Mouse (Mus musculus) embryonic facial prominence, embryonic 10.5 days (tissue): Measurements from ENCODE around the gene Taar7f. TPM values are rescaled to one million over a fixed set of nuclear protein-coding genes. Genes with fewer than 3 reads are reported as not detected.
A peak's percentile ranks its signal among the peaks of the same experiment; 100 is the strongest.
"Not testable (repeated sequence)": the region's sequence is repeated elsewhere in the genome, so short reads cannot be mapped to it uniquely, and the experiment has no call there.

Source experiments
- DNase-seq: peaks from one replicate; pipeline ENCODE4 v3.0.0-alpha.2; 2017; ENCODE audit warnings: low spot score
- H3K27ac ChIP-seq: fragments of 300-500 bp; sonication (generic); replicated peaks from 2 replicates; pipeline ENCODE4 v1.5.1; 2016; ENCODE audit warnings: mild to moderate bottlenecking
- H3K27me3 ChIP-seq: fragments of 300-500 bp; sonication (generic); replicated peaks from 2 replicates; pipeline ENCODE4 v1.6.1; 2016; ENCODE audit warnings: low read depth, mild to moderate bottlenecking; ENCODE audit not compliant: poor library complexity, severe bottlenecking
- H3K36me3 ChIP-seq: fragments of 300-500 bp; sonication (generic); replicated peaks from 2 replicates; pipeline ENCODE4 v1.6.1; 2016; ENCODE audit warnings: mild to moderate bottlenecking, moderate library complexity
- H3K4me1 ChIP-seq: fragments of 300-500 bp; sonication (generic); 2 replicates; pipeline ENCODE4 v1.6.1; 2016
- H3K4me3 ChIP-seq: fragments of 300-500 bp; sonication (generic); 2 replicates; pipeline ENCODE4 v1.5.1; 2016; ENCODE audit warnings: mild to moderate bottlenecking, moderate library complexity
- H3K9me3 ChIP-seq: fragments of 300-500 bp; sonication (generic); 2 replicates; pipeline ENCODE4 v1.6.1; 2016; ENCODE audit warnings: mild to moderate bottlenecking
- WGBS: fragments of 180-500 bp; shearing (Covaris S2); methylation state at CpG from one replicate; pipeline ENCODE4 v1.1.7; 2016; 5-methylcytosine and 5-hydroxymethylcytosine counted together
- polyA plus RNA-seq: library from polyadenylated mRNA; unstranded; fragments of >200 nt; fragmentation: Nextera tagmentation; extraction: Ambion mirVana; gene quantifications from 2 replicates; pipeline ENCODE4 v1.2.1, GENCODE M21; 2016

Taar7f gene
- polyA plus RNA-seq, 1 experiment from 2014 or later, result not detected

- Histone ChIP-seq H3K36me3 (no peaks in the 10 kb centered on the region), H3K9me3 (no peaks in the 10 kb centered on the region), H3K4me1 (no peaks in the 10 kb centered on the region), H3K27ac (no peak overlapping the region), H3K27me3 (no peaks in the 10 kb centered on the region), H3K4me3 (no peak overlapping the region)
- DNase-seq, result peak; percentile 45
- WGBS, result 39% methylated on average over 3 of the region's 3 CpGs
These were observed 30.9 kb downstream of the Taar7f start for GRCm38 (mm10) chr10:24080166-24080565.

DNA sequence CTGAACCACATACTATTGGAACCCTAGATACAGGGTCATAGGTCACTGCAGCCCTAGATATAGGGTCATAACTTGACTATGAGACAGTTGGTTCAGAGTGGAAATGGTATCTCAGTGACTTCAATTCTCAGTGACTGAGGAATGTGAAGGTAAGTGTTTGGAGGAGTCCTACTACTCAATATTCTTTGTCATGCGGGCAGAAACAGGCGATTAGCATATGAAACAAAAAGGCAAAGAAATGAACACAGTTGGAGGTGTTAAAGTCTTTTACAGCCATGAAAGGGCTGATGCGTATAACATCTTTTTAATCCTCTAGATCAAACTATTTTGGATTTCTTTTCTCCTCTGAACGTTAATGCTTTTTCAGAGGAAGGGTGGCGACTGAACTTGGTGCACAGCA lies 36.6 kb downstream of the Taar7f start:
- Histone ChIP-seq H3K4me1 (no peaks in the 10 kb centered on the region), H3K9me3 (no peaks in the 10 kb centered on the region), H3K36me3 (no peaks in the 10 kb centered on the region), H3K27me3 (no peaks in the 10 kb centered on the region), H3K4me3 (no peak overlapping the region), H3K27ac (no peak overlapping the region)
- 70% methylated on average over 5 of the region's 5 CpGs for WGBS
- DNase-seq, result no peak

DNA sequence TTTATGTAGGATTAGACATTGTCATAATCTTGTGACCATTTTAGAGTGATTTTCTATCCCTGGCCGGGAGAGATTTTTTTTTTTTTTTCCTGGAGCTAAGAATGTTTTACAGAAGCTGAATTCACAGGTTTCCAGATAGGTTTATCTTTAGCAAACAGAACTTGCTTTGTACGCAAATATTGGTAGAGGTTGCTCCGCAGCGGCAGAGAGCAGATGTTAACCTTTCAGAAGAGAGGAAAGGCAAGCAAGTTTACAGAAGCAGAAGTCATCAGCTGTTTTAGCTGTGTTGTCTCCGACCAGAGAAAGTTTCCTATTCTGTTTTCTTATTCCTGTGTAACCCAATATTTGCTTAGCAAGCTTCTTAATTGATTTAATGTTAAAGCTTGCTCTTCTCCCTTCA lies 37.2 kb downstream of the Taar7f start:
- Histone ChIP-seq H3K4me1 (no peaks in the 10 kb centered on the region), H3K27me3 (no peaks in the 10 kb centered on the region), H3K4me3 (no peak overlapping the region), H3K9me3 (no peaks in the 10 kb centered on the region), H3K36me3 (no peaks in the 10 kb centered on the region), H3K27ac (no peak overlapping the region)
- whole genome bisulfite sequencing, result 79% methylated on average over 5 of the region's 5 CpGs
- DNase-seq, result no peak

DNA sequence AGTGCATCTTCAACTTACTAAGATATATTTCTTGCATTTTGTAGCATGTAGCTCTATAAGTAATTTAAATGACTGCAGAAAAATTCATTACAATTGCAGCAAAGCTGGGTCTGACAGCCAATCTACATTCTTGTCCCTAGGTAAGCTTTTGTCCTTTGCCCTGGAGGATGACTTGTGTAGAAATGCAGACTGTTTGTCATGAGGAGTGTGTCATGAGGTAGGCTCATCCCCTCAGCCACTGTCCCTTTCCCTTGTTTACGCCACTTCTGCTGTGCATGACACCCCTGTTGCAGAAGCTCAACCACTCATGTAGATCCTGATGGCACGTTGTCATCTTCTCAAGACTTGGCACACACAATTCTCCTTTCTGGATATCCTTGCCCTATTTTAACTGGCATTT lies 37.9 kb downstream of the Taar7f start:
- WGBS, result 94% methylated on average over 2 of the region's 2 CpGs
- Histone ChIP-seq H3K4me1 (no peaks in the 10 kb centered on the region), H3K36me3 (no peaks in the 10 kb centered on the region), H3K4me3 (no peak overlapping the region), H3K27ac (no peak overlapping the region), H3K27me3 (no peaks in the 10 kb centered on the region), H3K9me3 (no peaks in the 10 kb centered on the region)
- DNase-seq, result no peak

GRCm38 (mm10) chr10:24092194-24092593 lies 42.9 kb downstream of the Taar7f start, which contains the start of gene Taar8b:
Taar8b (minus strand) TSS chr10:24092294.
- Histone ChIP-seq H3K9me3 (no peaks in the 10 kb centered on the region), H3K36me3 (no peaks in the 10 kb centered on the region), H3K4me1 (no peaks in the 10 kb centered on the region), H3K27me3 (no peaks in the 10 kb centered on the region), H3K4me3 (no peak within 1 kb of the TSS), H3K27ac (no peak within 1 kb of the TSS)
- no peak for DNase-seq
- 78% methylated on average over 2 of the region's 2 CpGs for WGBS

- H3K9me3 ChIP-seq, H3K4me1 ChIP-seq, H3K27me3 ChIP-seq, H3K27ac ChIP-seq, H3K36me3 ChIP-seq, H3K4me3 ChIP-seq, DNase-seq: not testable (repeated sequence)
- WGBS, result 53% methylated on average over 2 of the region's 2 CpGs
These were observed 47.7 kb downstream of the Taar7f start for GRCm38 (mm10) chr10:24097010-24097409.

Other genes with a start within 250 kb of the Taar7f start
- not detected in 2 replicates for gene Vnn3, start 198.0 kb upstream of the Taar7f start, polyA plus RNA-seq
- gene Vnn1, start 154.8 kb upstream of the Taar7f start, polyA plus RNA-seq, result 1.9 and 2.1 TPM in 2 replicates
- not detected in 2 replicates for gene Taar1, start 129.2 kb upstream of the Taar7f start, polyA plus RNA-seq
- gene Taar2, start 110.9 kb upstream of the Taar7f start, polyA plus RNA-seq, result not detected in 2 replicates
- not detected in 2 replicates for gene Taar3, start 100.0 kb upstream of the Taar7f start, polyA plus RNA-seq
- not detected in 2 replicates for gene Taar4, start 89.0 kb upstream of the Taar7f start, polyA plus RNA-seq
- gene Taar5, start 78.8 kb upstream of the Taar7f start, polyA plus RNA-seq, result not detected in 2 replicates
- gene Taar6, start 63.9 kb upstream of the Taar7f start, polyA plus RNA-seq, result not detected in 2 replicates
- not detected in 2 replicates for gene Taar7a, start 56.0 kb upstream of the Taar7f start, polyA plus RNA-seq
- not detected in 2 replicates for gene Taar7b, start 49.6 kb upstream of the Taar7f start, polyA plus RNA-seq
- gene Taar7d, start 22.3 kb upstream of the Taar7f start, polyA plus RNA-seq, result not detected in 2 replicates
- not detected in 2 replicates for gene Taar7e, start 11.9 kb upstream of the Taar7f start, polyA plus RNA-seq
- gene Taar8a, start 27.0 kb downstream of the Taar7f start, polyA plus RNA-seq, result not detected in 2 replicates
- not detected in 2 replicates for gene Taar8b, start 42.8 kb downstream of the Taar7f start, polyA plus RNA-seq
- not detected in 2 replicates for gene Taar8c, start 52.4 kb downstream of the Taar7f start, polyA plus RNA-seq
- not detected in 2 replicates for gene Taar9, start 60.0 kb downstream of the Taar7f start, polyA plus RNA-seq
- 47.9 and 55.1 TPM in 2 replicates for gene Stx7, start 99.8 kb downstream of the Taar7f start, polyA plus RNA-seq
- gene Moxd1, start 174.0 kb downstream of the Taar7f start, polyA plus RNA-seq, result 12.8 and 15.3 TPM in 2 replicates